Mouse (Mus musculus) liver, embryonic 15.5 days (tissue): ENCODE measurements around the gene Zyg11b. TPM values are rescaled to one million over a fixed set of nuclear protein-coding genes. Genes with fewer than 3 reads are reported as not detected.

Source experiments
- polyA plus RNA-seq: library from polyadenylated mRNA; unstranded; fragments of >200 nt; fragmentation: Nextera tagmentation; extraction: Ambion mirVana; gene quantifications from 2 replicates; pipeline ENCODE4 v1.2.1, GENCODE M21; 2015

The Zyg11b gene
- polyA plus RNA-seq, 1 experiment from 2014 or later: 2.3 TPM

Other genes with a start within 250 kb of the Zyg11b start
- gene Podn, start 204.7 kb downstream of the Zyg11b start, polyA plus RNA-seq: 0.09 and 0.17 TPM in 2 replicates
- 349 and 376 TPM in 2 replicates for gene Scp2, start 156.1 kb downstream of the Zyg11b start, polyA plus RNA-seq
- 15.4 and 18.6 TPM in 2 replicates for gene Echdc2, start 135.7 kb downstream of the Zyg11b start, polyA plus RNA-seq
- gene Zyg11a, start 83.0 kb downstream of the Zyg11b start, polyA plus RNA-seq: 0.21 and 0.35 TPM in 2 replicates
- gene Coa7, start 27.0 kb upstream of the Zyg11b start, polyA plus RNA-seq: 21.9 and 24.6 TPM in 2 replicates
- 0.26 and 0.35 TPM in 2 replicates for gene Shisal2a, start 82.3 kb upstream of the Zyg11b start, polyA plus RNA-seq
- gene Gpx7, start 105.9 kb upstream of the Zyg11b start, polyA plus RNA-seq: 9.7 and 10.1 TPM in 2 replicates
- 16.4 and 17.6 TPM in 2 replicates for gene Tut4, start 158.3 kb upstream of the Zyg11b start, polyA plus RNA-seq